Mouse (Mus musculus) c-Kit-negative CD71-positive TER-119-positive erythroid progenitor cells, embryonic 14.5 days (primary cell): ENCODE data around the gene Emc10.
A peak's percentile ranks its signal among the peaks of the same experiment; 100 is the strongest.

Source experiments
- DNase-seq: peaks from one replicate; pipeline ENCODE4 v3.0.0-alpha.2; 2013; ENCODE audit warnings: low read depth, low spot score

Emc10 gene

DNA sequence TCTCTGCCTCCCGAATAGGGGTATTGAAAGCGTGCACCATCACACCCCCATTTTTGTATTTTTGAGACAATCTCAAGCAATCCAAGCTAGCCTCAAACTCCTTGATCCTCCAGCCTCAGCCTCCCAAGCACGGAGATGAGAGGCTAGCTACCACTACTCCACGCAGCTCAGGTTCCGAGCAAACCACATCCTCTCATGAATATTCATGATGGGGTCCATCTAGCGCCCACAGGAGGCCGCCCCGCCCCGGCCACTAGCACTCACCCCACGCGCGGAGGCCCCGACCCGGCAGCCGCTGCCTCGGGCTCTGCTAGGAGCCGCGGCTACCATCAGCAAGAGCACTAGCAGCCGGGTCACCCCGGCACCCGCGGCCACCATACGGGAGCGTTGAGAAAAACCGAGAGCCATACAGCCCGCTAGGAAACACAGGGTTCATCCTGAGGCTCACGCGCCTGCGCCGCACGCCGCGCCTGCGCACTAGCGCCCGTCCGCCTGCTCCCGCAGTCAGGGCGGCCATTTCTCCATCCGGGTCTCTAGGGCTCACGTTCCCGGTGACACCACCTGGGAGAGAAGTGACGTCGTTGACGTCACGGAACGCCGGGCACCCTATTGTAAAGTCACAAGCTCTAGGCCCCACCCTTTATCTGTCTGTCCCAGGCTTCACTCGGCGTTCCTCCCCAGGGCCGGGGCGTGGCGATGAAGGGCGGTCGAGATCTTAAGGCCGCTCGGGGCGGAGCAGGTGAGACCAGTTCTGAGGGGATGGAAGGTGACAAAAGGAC is at the start of gene Emc10, which contains the start of gene Fam71e1:
Gene Emc10, minus strand, starts transcription at position 538 of the 779 bp plus-strand sequence.
Gene Fam71e1, plus strand, starts transcription at position 590 of the 779 bp plus-strand sequence.
- DNase-seq: peak; percentile 98

GRCm38 (mm10) chr7:44543071-44543470 is 46.7 kb upstream of the Emc10 start:
- no peak for DNase-seq

GRCm38 (mm10) chr7:44542555-44542954 is 46.2 kb upstream of the Emc10 start:
- DNase-seq: no peak

- DNase-seq: no peak
Measured at GRCm38 (mm10) chr7:44538756-44539624, 42.7 kb upstream of the Emc10 start.

DNA sequence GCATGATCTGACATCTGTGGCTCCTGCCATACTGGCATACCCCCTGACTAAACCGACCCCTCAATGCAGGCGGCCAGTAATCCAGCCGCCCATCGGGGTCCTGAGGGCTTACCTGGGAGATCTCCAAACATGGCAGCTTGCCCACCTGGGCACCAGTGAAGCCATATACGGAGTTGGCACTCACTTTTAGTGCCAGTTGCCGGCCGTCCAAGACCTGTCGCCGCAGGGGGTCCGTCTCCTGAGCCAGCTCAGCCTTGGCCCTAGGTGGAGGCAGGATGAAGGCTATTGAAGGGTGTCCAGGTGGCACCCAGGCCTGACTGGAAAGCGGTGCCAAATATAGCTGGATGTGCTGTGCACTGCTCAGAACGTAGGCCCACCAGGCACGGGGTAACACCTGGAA is 41.2 kb upstream of the Emc10 start:
- no peak for DNase-seq

GRCm38 (mm10) chr7:44537009-44537408 is 40.7 kb upstream of the Emc10 start:
- DNase-seq: no peak

DNA sequence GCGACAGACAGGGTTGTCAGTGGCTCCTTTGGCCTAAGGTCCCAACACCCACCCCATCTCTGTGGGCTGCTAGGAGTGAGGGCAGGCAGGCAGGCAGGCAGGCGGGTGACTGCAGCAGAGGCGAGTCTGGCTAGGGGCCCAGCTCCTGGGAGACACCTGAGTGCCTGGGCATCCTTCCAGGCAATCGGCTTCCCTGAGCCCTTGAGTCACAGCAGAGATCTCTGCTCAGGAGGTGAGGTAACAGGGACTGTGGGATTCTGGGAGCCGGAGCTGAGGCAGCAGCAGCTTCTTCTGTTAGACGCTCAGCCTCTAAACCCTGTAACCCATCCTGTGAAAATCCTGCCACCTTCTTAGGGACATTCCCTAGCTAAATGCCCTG is 40.2 kb upstream of the Emc10 start:
- no peak for DNase-seq

DNA sequence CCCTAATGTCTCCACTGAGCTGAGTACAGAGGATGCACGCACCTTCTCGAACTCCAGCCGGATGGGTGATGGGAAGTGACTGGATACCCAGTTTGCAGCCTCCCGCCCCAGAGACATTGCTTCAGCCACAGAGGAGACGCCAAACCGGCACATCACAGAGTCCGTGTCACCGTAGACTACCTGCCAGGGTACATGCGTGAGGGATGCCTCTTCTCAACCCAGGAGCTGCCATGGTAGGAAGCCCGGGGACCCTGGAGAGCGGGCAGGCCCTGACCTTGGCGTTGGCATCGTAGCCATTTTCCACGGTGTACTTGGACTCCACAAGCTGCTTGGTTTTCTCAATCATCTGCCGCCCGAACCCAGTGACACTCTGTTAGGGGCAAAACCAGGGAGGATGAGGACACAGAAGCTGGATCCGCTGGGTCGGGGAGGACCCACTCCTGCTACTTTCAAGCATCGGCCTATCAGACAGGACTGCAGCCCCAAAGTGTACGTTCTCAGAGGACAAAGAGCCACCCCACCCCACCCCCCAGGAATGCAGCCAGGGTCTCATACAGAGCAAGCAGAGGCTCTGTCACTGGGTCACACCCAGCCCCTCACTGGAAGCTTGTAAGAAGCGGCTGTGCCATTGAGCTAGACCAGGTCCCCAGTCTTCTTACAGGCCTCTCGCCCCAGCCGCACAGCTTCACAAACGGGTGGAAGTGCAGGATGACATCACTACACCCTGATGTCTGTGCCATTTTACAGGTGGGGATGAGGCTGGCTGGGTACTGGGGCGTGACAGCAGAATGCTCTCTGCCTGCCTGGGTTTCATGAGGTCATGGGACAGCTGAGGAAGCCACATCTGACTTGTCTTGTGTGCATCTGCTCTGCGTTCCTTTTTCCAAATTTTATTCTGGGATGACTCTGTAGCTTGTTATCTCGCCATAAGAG is 39.6 kb upstream of the Emc10 start:
- DNase-seq: no peak

GRCm38 (mm10) chr7:44534656-44535441 is 38.5 kb upstream of the Emc10 start:
- DNase-seq: no peak

DNA sequence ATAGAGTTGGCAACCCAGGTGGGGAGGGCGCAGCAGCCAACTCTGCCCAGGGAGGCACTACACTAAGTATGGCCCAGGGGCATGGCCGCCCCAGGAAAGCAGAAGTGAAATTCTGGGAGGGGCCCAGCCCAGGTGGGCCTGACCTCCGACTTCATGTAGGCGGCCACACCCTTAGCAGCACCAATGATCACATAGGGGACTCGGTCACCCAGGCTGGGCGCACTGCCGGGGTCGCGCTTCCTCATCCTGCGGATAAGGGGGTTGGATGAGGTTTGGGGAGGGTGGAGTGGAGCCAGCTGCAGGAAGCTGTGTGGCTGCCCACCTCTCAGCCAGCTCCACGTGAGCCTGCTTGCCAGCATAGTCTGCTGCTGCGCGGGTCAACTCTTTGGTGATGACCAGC is 37.9 kb upstream of the Emc10 start:
- DNase-seq: no peak

DNA sequence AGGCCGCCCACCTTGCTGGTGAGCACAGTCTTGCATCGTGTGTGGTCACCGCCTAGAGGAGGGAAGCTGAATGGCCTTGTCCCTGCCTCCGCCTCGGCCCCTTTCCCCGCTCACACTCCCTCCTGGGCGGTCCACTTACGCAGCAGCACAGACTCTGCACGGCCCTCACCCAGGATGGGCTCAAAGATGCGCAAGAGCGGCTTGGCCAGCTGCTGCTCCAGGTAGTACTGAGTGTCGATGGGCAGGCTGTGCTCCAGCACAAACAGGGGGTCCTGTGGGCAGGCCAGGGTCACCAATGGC is 37.4 kb upstream of the Emc10 start:
- DNase-seq: no peak

DNA sequence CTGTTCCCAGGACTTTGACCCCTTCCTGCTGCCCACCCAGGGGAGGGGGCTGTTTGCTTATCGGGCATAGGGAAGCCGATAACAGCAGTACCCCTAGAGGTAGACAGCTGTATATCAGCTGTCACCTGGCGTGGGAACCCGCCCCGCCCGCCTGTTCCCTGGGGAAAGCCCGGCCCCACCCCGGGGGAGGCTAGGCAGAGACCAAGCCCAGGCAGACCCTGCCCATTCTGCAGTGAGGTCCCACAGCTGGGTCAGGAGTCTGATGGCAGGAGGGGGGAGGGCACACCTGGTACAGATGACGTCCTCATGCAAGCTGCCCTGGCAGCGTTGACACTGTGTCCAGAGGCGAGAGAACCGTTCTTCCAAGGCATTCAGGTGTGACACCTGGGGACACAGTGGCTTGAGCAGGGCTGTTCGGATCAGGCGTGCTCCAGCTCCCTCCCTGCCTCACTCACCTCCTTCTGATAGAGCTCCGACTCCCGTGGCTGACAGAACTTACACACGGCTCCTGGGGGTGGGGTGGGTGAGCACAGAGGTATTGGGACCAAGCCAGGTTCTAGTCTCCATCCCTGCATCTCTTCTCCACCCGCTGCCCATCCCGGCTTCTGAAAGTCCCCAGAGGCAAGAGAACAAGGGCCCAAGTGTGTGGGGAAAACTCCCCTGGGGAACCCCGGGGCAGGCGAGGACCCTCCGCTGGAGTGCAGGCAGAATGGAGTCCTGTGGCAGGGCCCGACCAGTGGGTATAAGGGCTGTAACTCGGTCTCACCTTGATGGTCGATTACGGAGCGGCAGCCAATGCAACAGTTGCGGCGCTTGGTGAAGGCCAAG is 36.8 kb upstream of the Emc10 start:
- no peak for DNase-seq

GRCm38 (mm10) chr7:44531946-44532732 is 35.8 kb upstream of the Emc10 start, which contains the start of gene Spib:
Spib (minus strand) TSS chr7:44532071.
- no peak for DNase-seq

GRCm38 (mm10) chr7:44531207-44531606 is 34.9 kb upstream of the Emc10 start:
- no peak for DNase-seq

GRCm38 (mm10) chr7:44530507-44530906 is 34.2 kb upstream of the Emc10 start:
- DNase-seq: no peak

DNA sequence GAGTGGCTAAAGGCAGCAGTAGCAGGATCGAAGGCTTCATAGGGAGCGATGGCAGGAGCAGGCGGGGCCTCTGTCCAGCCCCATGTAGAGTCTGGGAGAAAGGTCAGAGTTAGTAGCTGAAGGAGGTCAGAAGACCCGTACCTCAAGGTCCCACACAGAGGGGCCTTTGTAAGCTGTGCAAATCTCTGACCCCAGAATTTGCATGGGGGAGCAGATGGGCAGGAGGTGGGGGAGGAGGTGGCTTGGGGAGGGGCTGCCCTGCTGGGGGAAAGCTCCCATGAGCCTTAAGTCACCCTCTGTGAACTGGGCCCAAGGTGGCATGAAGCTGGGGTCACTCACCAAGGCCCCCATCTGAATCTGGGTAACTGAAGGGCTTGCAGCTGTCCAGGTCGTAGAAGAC is 33.2 kb upstream of the Emc10 start:
- DNase-seq: no peak

DNA sequence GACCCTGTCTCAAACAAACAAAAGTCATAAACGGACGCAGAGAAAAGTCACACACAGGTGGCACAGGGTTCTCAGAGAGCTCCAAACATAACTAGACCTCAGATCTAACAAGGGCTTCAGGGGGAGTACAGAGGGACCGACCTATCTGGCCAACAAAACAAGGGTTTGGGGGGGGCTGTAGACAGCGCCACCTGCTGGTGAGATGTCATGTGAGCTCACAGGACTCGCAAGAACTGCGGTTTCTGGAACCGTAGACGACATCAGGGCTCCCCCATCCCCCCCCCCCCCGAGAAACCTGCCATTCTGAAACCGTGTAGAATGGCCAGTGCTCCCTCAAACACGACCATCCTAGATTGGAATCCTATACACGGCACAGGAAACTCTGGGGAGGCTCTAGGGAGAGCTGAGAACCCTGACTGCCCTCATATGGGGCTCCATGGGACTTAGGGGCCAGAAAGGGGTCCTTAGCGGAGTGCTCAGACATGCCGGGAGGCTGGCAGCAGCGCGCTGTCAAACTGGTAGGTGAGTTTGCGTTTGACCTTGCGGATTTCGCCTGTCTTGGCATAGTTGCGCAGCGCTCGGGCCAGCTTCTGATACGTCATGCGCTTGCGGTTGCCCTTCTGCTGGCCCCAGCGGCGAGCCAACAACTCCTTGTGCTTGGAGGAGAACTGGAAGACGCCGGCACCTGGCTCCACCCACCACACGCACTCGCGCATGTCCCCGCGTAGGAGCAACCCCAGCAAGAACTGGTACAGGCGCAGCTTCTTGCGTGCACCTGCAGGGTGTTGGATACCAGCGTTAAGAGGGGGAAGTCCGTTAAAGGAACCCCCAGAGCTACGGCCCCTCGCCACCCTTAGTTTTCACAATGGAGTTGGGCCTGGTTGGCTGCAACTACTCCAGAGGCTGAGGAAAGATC is 31.4 kb upstream of the Emc10 start:
- peak; percentile 51 for DNase-seq
